Mouse (Mus musculus): Measurements from ENCODE around the gene Hat1. TPM values are rescaled to one million over a fixed set of nuclear protein-coding genes. Genes with fewer than 3 reads are reported as not detected.

Hat1 gene
- total RNA-seq, 2 experiments from 2014 or later: 36.9 to 42.3 TPM

- no peak for DNase-seq
These were observed 73.8 kb downstream of the Hat1 start for GRCm38 (mm10) chr2:71462553-71462952.

GRCm38 (mm10) chr2:71466103-71466502, 77.3 kb downstream of the Hat1 start:
- DNase-seq: no peak

- DNase-seq: peak; percentile 37
These were observed 78.2 kb downstream of the Hat1 start for GRCm38 (mm10) chr2:71466861-71467450.

- no peak for DNase-seq
These were observed 82.3 kb downstream of the Hat1 start for GRCm38 (mm10) chr2:71471094-71471493.

- DNase-seq: no peak
These were observed 85.1 kb downstream of the Hat1 start for GRCm38 (mm10) chr2:71473830-71474229.

- DNase-seq: no peak
These were observed 85.6 kb downstream of the Hat1 start for GRCm38 (mm10) chr2:71474345-71474744.

- DNase-seq: no peak
These were observed 86.6 kb downstream of the Hat1 start for GRCm38 (mm10) chr2:71475311-71475710.

- DNase-seq: no peak
These were observed 87.0 kb downstream of the Hat1 start for GRCm38 (mm10) chr2:71475760-71476159.

GRCm38 (mm10) chr2:71477787-71478186, 89.0 kb downstream of the Hat1 start:
- no peak for DNase-seq

GRCm38 (mm10) chr2:71479917-71480316, 91.2 kb downstream of the Hat1 start:
- no peak for DNase-seq

GRCm38 (mm10) chr2:71481825-71482224, 93.1 kb downstream of the Hat1 start:
- no peak for DNase-seq

GRCm38 (mm10) chr2:71483046-71483716, 94.4 kb downstream of the Hat1 start:
- no peak for DNase-seq

GRCm38 (mm10) chr2:71483717-71484066, 94.9 kb downstream of the Hat1 start:
- DNase-seq: no peak

Other genes starting within 250 kb of the Hat1 start
- gene Dync1i2, start 177.3 kb upstream of the Hat1 start, total RNA-seq (2021): 10 to 100 TPM; 78.0 to 83.9 TPM
- gene Slc25a12, start 21.2 kb upstream of the Hat1 start, total RNA-seq (2021): 10 to 100 TPM; 57.8 to 77.8 TPM
- 10 to 100 TPM; 32.7 to 46.6 TPM for gene Metap1d, start 64.3 kb downstream of the Hat1 start, total RNA-seq (2021)
- gene Dlx1, start 139.2 kb downstream of the Hat1 start, total RNA-seq (2021): under 1 TPM; 0.24 to 0.45 TPM
- gene Dlx2, start 157.8 kb downstream of the Hat1 start, total RNA-seq (2021): under 1 TPM; 0.09 to 0.24 TPM

All from adrenal gland, postnatal 10 days (tissue).